Comparison of ENCODE assay signal across 8 mouse cellular contexts in the genomic region with DNA sequence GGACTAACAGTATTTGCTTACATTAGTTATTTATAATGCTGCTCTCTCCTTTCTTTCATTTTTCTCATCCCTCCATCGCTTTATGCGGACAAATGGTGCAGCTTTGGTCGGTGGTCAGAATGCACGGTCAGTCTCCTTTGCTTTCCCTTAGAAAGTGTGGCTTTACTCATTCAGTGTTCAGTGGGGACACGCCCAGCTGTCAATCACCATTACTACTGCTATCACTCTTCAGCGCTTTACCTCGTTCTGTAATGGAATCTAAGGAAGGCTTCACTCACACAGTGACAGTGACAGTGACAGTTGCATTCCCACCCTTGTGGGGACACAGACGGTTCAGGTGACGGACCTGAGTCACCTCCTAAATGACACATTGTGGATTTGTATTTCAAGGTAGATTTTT. TPM values are rescaled to one million over a fixed set of nuclear protein-coding genes. Genes with fewer than 3 reads are reported as not detected.
DNase-seq lines count a peak whose midpoint lies in the region; ATAC-seq lines count a peak whose summit lies in the region.

No protein-coding gene starts in this region.

- ATAC-seq in kidney, embryonic 14.5 days (ENCODE audit: low FRiP score, low TSS enrichment) = peak; percentile 60
- peak; percentile 49 for ATAC-seq in heart, embryonic 16.5 days (replicated peaks; ENCODE audit: extremely low read depth, insufficient read depth, low FRiP score)
- ATAC-seq in midbrain, embryonic 13.5 days = peak; percentile 89

- H3K4me1 ChIP-seq in kidney, embryonic 14.5 days (ENCODE audit: control insufficient read depth, insufficient read depth, low read length) = no peaks in the 10 kb centered on the region
- peaks cover 12% of the 10 kb centered on the region for H3K4me1 ChIP-seq in heart, embryonic 16.5 days (ENCODE audit: control insufficient read depth, insufficient read depth, low read length)
- 0 out of 2 replicates have a peak, but pooled peaks cover 3% of the 10 kb centered on the region for H3K4me1 ChIP-seq in midbrain, embryonic 13.5 days (replicated peaks)

- H3K9me3 ChIP-seq in kidney, embryonic 14.5 days (ENCODE audit: control insufficient read depth, low read length) = no peaks in the 10 kb centered on the region
- no peaks in the 10 kb centered on the region for H3K9me3 ChIP-seq in heart, embryonic 16.5 days (replicated peaks; ENCODE audit: control insufficient read depth, low read length)
- no peaks in the 10 kb centered on the region for H3K9me3 ChIP-seq in midbrain, embryonic 13.5 days

- WGBS in kidney, embryonic 14.5 days = 57% methylated on average over 9 of the region's 9 CpGs
- 33% methylated on average over 9 of the region's 9 CpGs for WGBS in heart, embryonic 16.5 days
- WGBS in midbrain, embryonic 13.5 days = 48% methylated on average over 9 of the region's 9 CpGs

- no peak overlapping the region for H3K4me2 ChIP-seq in kidney, embryonic 14.5 days (replicated peaks; ENCODE audit: low read depth, low read length)
- peak overlapping the region; percentile 40 for H3K4me2 ChIP-seq in heart, embryonic 16.5 days (ENCODE audit: low read depth, low read length)
- H3K4me2 ChIP-seq in midbrain, embryonic 13.5 days (replicated peaks) = peak overlapping the region; percentile 18; the same call in 1 of the 2 replicates

- DNase-seq in kidney, postnatal 10 days = no peak
- peak; percentile 42 for DNase-seq in R1 (ENCODE audit: low read depth, low spot score)
- DNase-seq in lung, postnatal 14 days = no peak
- no peak for DNase-seq in ovary, postnatal 10 days (ENCODE audit: low spot score)
- no peak for DNase-seq in kidney, adult 8-10 months

- no peak overlapping the region for H3K4me3 ChIP-seq in kidney, embryonic 14.5 days (ENCODE audit: low read length)
- H3K4me3 ChIP-seq in heart, embryonic 16.5 days (ENCODE audit: low read length) = no peak overlapping the region
- no peak overlapping the region for H3K4me3 ChIP-seq in midbrain, embryonic 13.5 days (replicated peaks)

- H3K27me3 ChIP-seq in kidney, embryonic 14.5 days (ENCODE audit: control insufficient read depth, insufficient read depth, low read length) = no peaks in the 10 kb centered on the region
- no peaks in the 10 kb centered on the region for H3K27me3 ChIP-seq in heart, embryonic 16.5 days (ENCODE audit: control insufficient read depth, insufficient read depth, low read length)
- no peaks in the 10 kb centered on the region for H3K27me3 ChIP-seq in midbrain, embryonic 13.5 days

- no peak overlapping the region for H3K9ac ChIP-seq in kidney, embryonic 14.5 days (ENCODE audit: low read depth, low read length)
- 0 out of 2 replicates have a peak overlapping the region, but pooled peaks have one; percentile 45 for H3K9ac ChIP-seq in heart, embryonic 16.5 days (ENCODE audit: low read length)
- no peak overlapping the region for H3K9ac ChIP-seq in midbrain, embryonic 13.5 days (replicated peaks)

- no peaks in the 10 kb centered on the region for H3K36me3 ChIP-seq in kidney, embryonic 14.5 days (ENCODE audit: control insufficient read depth, insufficient read depth, low read length)
- no peaks in the 10 kb centered on the region for H3K36me3 ChIP-seq in heart, embryonic 16.5 days (ENCODE audit: control insufficient read depth, insufficient read depth)
- H3K36me3 ChIP-seq in midbrain, embryonic 13.5 days = no peaks in the 10 kb centered on the region

- H3K27ac ChIP-seq in kidney, embryonic 14.5 days (ENCODE audit: low read depth, low read length) = no peak overlapping the region
- no peak overlapping the region for H3K27ac ChIP-seq in heart, embryonic 16.5 days (ENCODE audit: low read length)
- no peak overlapping the region for H3K27ac ChIP-seq in midbrain, embryonic 13.5 days

RNA-seq across cellular contexts. Expression of gene Nfkb1, which starts 39.4 kb away (rescaled TPM):
- 19.7 and 25.1 TPM in 2 replicates for polyA plus RNA-seq in kidney, embryonic 14.5 days (2014; fragmentation: Nextera tagmentation; extraction: Ambion mirVana)
- polyA plus RNA-seq in heart, embryonic 16.5 days (2015; fragmentation: Nextera tagmentation; extraction: Ambion mirVana) = 21.7 and 24.0 TPM in 2 replicates
- polyA plus RNA-seq in midbrain, embryonic 13.5 days (2015; fragmentation: Nextera tagmentation; extraction: Ambion mirVana) = 6.8 and 7.2 TPM in 2 replicates
